Mouse (Mus musculus) kidney, embryonic 14.5 days (tissue): ENCODE data around the gene Obox8. TPM values are rescaled to one million over a fixed set of nuclear protein-coding genes. Genes with fewer than 3 reads are reported as not detected.

Experiments used
- ATAC-seq: fragments of 200-750 bp; cut with Nextera tagmentation; 2 replicates; pipeline ENCODE4 v1.8.0; 2017; ENCODE audit warnings: moderate number of reproducible peaks, mild to moderate bottlenecking, moderate TSS enrichment, moderate library complexity; ENCODE audit not compliant: low FRiP score, low TSS enrichment
- H3K27ac ChIP-seq: fragments of 300-500 bp; sonication (generic); 2 replicates; pipeline ENCODE4 v1.5.1; 2014; ENCODE audit warnings: low read depth, mild to moderate bottlenecking, low read length, moderate library complexity, mixed read lengths
- H3K27me3 ChIP-seq: fragments of 300-500 bp; sonication (generic); 2 replicates; pipeline ENCODE4 v1.6.1; 2014; ENCODE audit warnings: mild to moderate bottlenecking, low read length; ENCODE audit not compliant: control insufficient read depth, insufficient read depth
- H3K36me3 ChIP-seq: fragments of 300-500 bp; sonication (generic); 2 replicates; pipeline ENCODE4 v1.6.1; 2014; ENCODE audit warnings: low read length, mixed read lengths; ENCODE audit not compliant: control insufficient read depth, insufficient read depth
- H3K4me1 ChIP-seq: fragments of 300-500 bp; sonication (generic); 2 replicates; pipeline ENCODE4 v1.6.1; 2014; ENCODE audit warnings: low read length, mixed read lengths; ENCODE audit not compliant: control insufficient read depth, insufficient read depth
- H3K4me2 ChIP-seq: fragments of 300-500 bp; sonication (generic); replicated peaks from 2 replicates; pipeline ENCODE4 v1.6.1; 2014; ENCODE audit warnings: low read depth, mild to moderate bottlenecking, low read length
- H3K4me3 ChIP-seq: fragments of 300-500 bp; sonication (generic); 2 replicates; pipeline ENCODE4 v1.5.1; 2014; ENCODE audit warnings: mild to moderate bottlenecking, low read length
- H3K9ac ChIP-seq: fragments of 300-500 bp; sonication (generic); 2 replicates; pipeline ENCODE4 v1.6.1; 2014; ENCODE audit warnings: low read depth, mild to moderate bottlenecking, low read length, moderate library complexity
- H3K9me3 ChIP-seq: fragments of 300-500 bp; sonication (generic); 2 replicates; pipeline ENCODE4 v1.6.1; 2016; ENCODE audit warnings: low read length; ENCODE audit not compliant: control insufficient read depth
- WGBS: fragments of 180-500 bp; shearing (Covaris S2); extraction: QIAGEN DNeasy Blood & Tissue Kit; methylation state at CpG from one replicate; pipeline ENCODE4 v1.1.7; 2014; 5-methylcytosine and 5-hydroxymethylcytosine counted together
- polyA plus RNA-seq: library from polyadenylated mRNA; unstranded; fragments of >200 nt; fragmentation: Nextera tagmentation; extraction: Ambion mirVana; gene quantifications from 2 replicates; pipeline ENCODE4 v1.2.1, GENCODE M21; 2014

The Obox8 gene
- polyA plus RNA-seq: not detected in 2 replicates

DNA sequence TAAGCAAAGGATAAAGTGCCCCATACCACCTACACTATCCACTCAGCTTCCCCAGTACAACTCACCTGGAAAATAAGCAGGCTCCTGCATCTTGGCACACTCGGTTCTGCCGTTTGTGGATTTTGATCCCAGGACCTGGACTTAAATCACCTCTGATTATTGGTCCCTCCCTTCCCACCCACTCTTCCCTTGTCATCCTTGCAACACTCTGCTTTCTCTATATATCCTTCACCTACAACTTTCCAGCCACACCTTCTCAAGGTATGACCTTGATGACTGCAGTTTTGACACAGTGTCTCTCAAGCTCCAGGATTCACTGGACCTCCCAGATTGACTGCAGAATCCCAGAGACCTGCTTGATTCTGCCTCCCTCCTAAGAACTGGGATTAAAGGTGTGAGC lies at the start of gene Obox8:
Gene Obox8, minus strand, starts transcription at position 101 of the 400 bp plus-strand sequence.
- H3K9me3 ChIP-seq: peaks cover 14% of the 10 kb centered on the region
- WGBS: 89% methylated on average over 2 of the region's 2 CpGs
- no peak within 1 kb of the TSS for H3K4me2 ChIP-seq
- no peaks in the 10 kb centered on the region for H3K36me3 ChIP-seq
- H3K27ac ChIP-seq: no peak within 1 kb of the TSS
- no peak for ATAC-seq
- no peaks in the 10 kb centered on the region for H3K4me1 ChIP-seq
- H3K4me3 ChIP-seq: no peak within 1 kb of the TSS
- no peak within 1 kb of the TSS for H3K9ac ChIP-seq
- no peaks in the 10 kb centered on the region for H3K27me3 ChIP-seq

- no peaks in the 10 kb centered on the region for H3K27me3 ChIP-seq
- ATAC-seq: no peak
- no peak overlapping the region for H3K4me2 ChIP-seq
- WGBS: 36% methylated on average over 2 of the region's 2 CpGs
- no peak overlapping the region for H3K9ac ChIP-seq
- H3K36me3 ChIP-seq: no peaks in the 10 kb centered on the region
- H3K4me1 ChIP-seq: no peaks in the 10 kb centered on the region
- H3K9me3 ChIP-seq: no peaks in the 10 kb centered on the region
- no peak overlapping the region for H3K27ac ChIP-seq
- H3K4me3 ChIP-seq: no peak overlapping the region
These were observed 16.1 kb downstream of the Obox8 start for GRCm38 (mm10) chr7:14317209-14317608.

- H3K9me3 ChIP-seq: no peaks in the 10 kb centered on the region
- no peak overlapping the region for H3K27ac ChIP-seq
- H3K4me1 ChIP-seq: no peaks in the 10 kb centered on the region
- ATAC-seq: no peak
- no peak overlapping the region for H3K9ac ChIP-seq
- WGBS: 78% methylated on average over 3 of the region's 3 CpGs
- no peaks in the 10 kb centered on the region for H3K36me3 ChIP-seq
- H3K27me3 ChIP-seq: no peaks in the 10 kb centered on the region
- no peak overlapping the region for H3K4me3 ChIP-seq
- no peak overlapping the region for H3K4me2 ChIP-seq
These were observed 24.7 kb downstream of the Obox8 start for GRCm38 (mm10) chr7:14308671-14309070.

DNA sequence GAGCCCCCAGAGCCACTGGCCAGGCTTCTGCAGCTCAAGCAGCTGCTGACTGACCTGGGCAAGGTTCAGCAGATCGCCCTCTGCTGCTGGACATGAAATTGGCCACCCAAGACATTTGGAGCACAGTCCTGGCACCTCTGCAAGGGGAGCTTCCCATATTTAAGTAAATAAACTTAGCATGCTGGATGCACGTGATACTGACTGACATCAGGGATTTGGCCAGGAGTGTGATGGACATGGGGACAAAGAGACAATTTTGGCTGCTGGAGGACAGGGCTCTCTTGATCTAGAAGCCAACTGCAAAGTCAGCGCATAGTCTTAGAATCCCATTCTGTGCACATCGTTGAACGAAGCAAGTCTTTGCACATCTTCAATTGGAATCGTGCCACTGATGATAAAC lies 25.8 kb downstream of the Obox8 start:
- ATAC-seq: no peak

More for the DNA sequence above, 25.8 kb downstream of the Obox8 start:
- WGBS: 79% methylated on average over 6 of the region's 6 CpGs
- H3K9ac ChIP-seq: no peak overlapping the region
- H3K9me3 ChIP-seq: no peaks in the 10 kb centered on the region
- no peak overlapping the region for H3K27ac ChIP-seq
- no peaks in the 10 kb centered on the region for H3K27me3 ChIP-seq
- H3K4me3 ChIP-seq: no peak overlapping the region
- no peak overlapping the region for H3K4me2 ChIP-seq
- H3K4me1 ChIP-seq: no peaks in the 10 kb centered on the region
- H3K36me3 ChIP-seq: no peaks in the 10 kb centered on the region

Other genes with a start within 250 kb of the Obox8 start
- not detected in 2 replicates for gene Sult2a3, start 210.5 kb downstream of the Obox8 start, polyA plus RNA-seq
- not detected in 2 replicates for gene Sult2a6, start 78.7 kb downstream of the Obox8 start, polyA plus RNA-seq
- not detected in 2 replicates for gene Sult2a8, start 113.2 kb upstream of the Obox8 start, polyA plus RNA-seq
- not detected in 2 replicates for gene Sult2a7, start 160.7 kb upstream of the Obox8 start, polyA plus RNA-seq
- gene Vmn1r90, start 229.9 kb upstream of the Obox8 start, polyA plus RNA-seq: 0.24 and 0.34 TPM in 2 replicates